23 mouse cellular contexts compared by ENCODE assay signal in genomic region chr8:89303326-89303725, GRCm38 (mm10).
"Had no signal": no experiment of that assay in that cellular context is flagged by ENCODE, and none has a peak within 500 bp of the region (broad histone marks: within the 10 kb centered on the region; RNA-seq: fewer than 3 reads in every experiment).

No protein-coding gene starts in this region.

- DNase-seq: forebrain, postnatal 0 days; gastrocnemius, postnatal 14 days; gastrocnemius, postnatal 36 days; heart, adult 18-20 months; heart, postnatal 10 days; kidney, adult 11 months; kidney, adult 2 months; kidney, adult 9 months; kidney, postnatal 14 days; kidney, postnatal 36 days; layer of hippocampus, adult 9-11 months; layer of hippocampus, postnatal 36 days; left cerebral cortex, postnatal 4 days had no signal

- H3K36me3 ChIP-seq: heart, embryonic 10.5 days; heart, embryonic 12.5 days; hindbrain, embryonic 13.5 days; hindbrain, embryonic 15.5 days; kidney, embryonic 15.5 days; limb, embryonic 13.5 days; limb, embryonic 15.5 days had no signal

- H3K4me1 ChIP-seq: heart, embryonic 10.5 days; heart, embryonic 12.5 days; limb, embryonic 15.5 days had no signal

- H3K27me3 ChIP-seq: heart, embryonic 12.5 days; hindbrain, embryonic 15.5 days; kidney, embryonic 15.5 days; limb, embryonic 15.5 days had no signal

- H3K9ac ChIP-seq: forebrain, postnatal 0 days; heart, embryonic 12.5 days; hindbrain, embryonic 13.5 days; hindbrain, embryonic 15.5 days; kidney, embryonic 15.5 days; limb, embryonic 13.5 days; limb, embryonic 15.5 days had no signal

- H3K4me2 ChIP-seq: heart, embryonic 12.5 days; hindbrain, embryonic 13.5 days; hindbrain, embryonic 15.5 days; kidney, embryonic 15.5 days; limb, embryonic 13.5 days; limb, embryonic 15.5 days had no signal

- H3K27ac ChIP-seq: heart, embryonic 10.5 days; hindbrain, embryonic 13.5 days; hindbrain, embryonic 15.5 days; hindbrain, postnatal 0 days; kidney, embryonic 15.5 days; kidney, postnatal 0 days; limb, embryonic 13.5 days; limb, embryonic 15.5 days had no signal

- H3K4me3 ChIP-seq: heart, embryonic 10.5 days; heart, embryonic 12.5 days; hindbrain, embryonic 13.5 days; hindbrain, embryonic 15.5 days; kidney, embryonic 15.5 days; limb, embryonic 13.5 days; limb, embryonic 15.5 days had no signal

- H3K9me3 ChIP-seq: heart, embryonic 10.5 days; heart, embryonic 12.5 days; hindbrain, embryonic 13.5 days; hindbrain, embryonic 15.5 days; kidney, embryonic 15.5 days; limb, embryonic 13.5 days; limb, embryonic 15.5 days had no signal

- ATAC-seq: hindbrain, postnatal 0 days; intestine, embryonic 16.5 days had no signal
